Mouse (Mus musculus) stomach, postnatal 0 days (tissue): ENCODE results near the gene Cyth4. TPM values are rescaled to one million over a fixed set of nuclear protein-coding genes. Genes with fewer than 3 reads are reported as not detected.

Experiments used
- ATAC-seq: fragments of 200-750 bp; cut with Nextera tagmentation; 2 replicates; pipeline ENCODE4 v1.8.0; 2017; ENCODE audit not compliant: low FRiP score, low TSS enrichment
- DNase-seq: peaks from one replicate; pipeline ENCODE4 v3.0.0-alpha.2; 2016; ENCODE audit warnings: low spot score
- H3K27ac ChIP-seq: fragments of 300-500 bp; sonication (generic); replicated peaks from 2 replicates; pipeline ENCODE4 v1.5.1; 2014; ENCODE audit warnings: mild to moderate bottlenecking, control low read depth
- H3K27me3 ChIP-seq: fragments of 300-500 bp; sonication (generic); 2 replicates; pipeline ENCODE4 v1.6.1; 2014; ENCODE audit warnings: low read length; ENCODE audit not compliant: control insufficient read depth, insufficient read depth
- H3K36me3 ChIP-seq: fragments of 300-500 bp; sonication (generic); 2 replicates; pipeline ENCODE4 v1.6.1; 2014; ENCODE audit warnings: low read length, mixed read lengths; ENCODE audit not compliant: control insufficient read depth, insufficient read depth
- H3K4me1 ChIP-seq: fragments of 300-500 bp; sonication (generic); replicated peaks from 2 replicates; pipeline ENCODE4 v1.6.1; 2014; ENCODE audit warnings: antibody characterized with exemption; ENCODE audit not compliant: control insufficient read depth, insufficient read depth
- H3K4me2 ChIP-seq: fragments of 300-500 bp; sonication (generic); replicated peaks from 2 replicates; pipeline ENCODE4 v1.6.1; 2014; ENCODE audit warnings: low read depth, mild to moderate bottlenecking, control low read depth, moderate library complexity
- H3K4me3 ChIP-seq: fragments of 300-500 bp; sonication (generic); 2 replicates; pipeline ENCODE4 v1.5.1; 2014; ENCODE audit warnings: low read depth, low read length, control low read depth
- H3K9ac ChIP-seq: fragments of 300-500 bp; sonication (generic); 2 replicates; pipeline ENCODE4 v1.6.1; 2014; ENCODE audit warnings: mild to moderate bottlenecking, low read length, control low read depth, mixed read lengths
- H3K9me3 ChIP-seq: fragments of 300-500 bp; sonication (generic); 2 replicates; pipeline ENCODE4 v1.6.1; 2016; ENCODE audit warnings: low read length; ENCODE audit not compliant: control insufficient read depth
- CTCF ChIP-seq: IDR thresholded peaks from 2 replicates; pipeline ENCODE4 v1.5.1; 2016; ENCODE audit warnings: antibody characterized with exemption, low read depth, mild to moderate bottlenecking, moderate library complexity
- EP300 ChIP-seq: optimal IDR thresholded peaks from 2 replicates; pipeline ENCODE3; 2016; ENCODE audit warnings: antibody characterized with exemption
- WGBS: fragments of 180-500 bp; shearing (Covaris S2); extraction: QIAGEN DNeasy Blood & Tissue Kit; methylation state at CpG from one replicate; pipeline ENCODE4 v1.1.7; 2014; 5-methylcytosine and 5-hydroxymethylcytosine counted together
- polyA plus RNA-seq: library from polyadenylated mRNA; unstranded; fragments of >200 nt; fragmentation: Nextera tagmentation; extraction: Ambion mirVana; gene quantifications from 2 replicates; pipeline ENCODE4 v1.2.1, GENCODE M21; 2015

The Cyth4 gene
- polyA plus RNA-seq, 1 experiment from 2014 or later: 5.8 TPM

DNA sequence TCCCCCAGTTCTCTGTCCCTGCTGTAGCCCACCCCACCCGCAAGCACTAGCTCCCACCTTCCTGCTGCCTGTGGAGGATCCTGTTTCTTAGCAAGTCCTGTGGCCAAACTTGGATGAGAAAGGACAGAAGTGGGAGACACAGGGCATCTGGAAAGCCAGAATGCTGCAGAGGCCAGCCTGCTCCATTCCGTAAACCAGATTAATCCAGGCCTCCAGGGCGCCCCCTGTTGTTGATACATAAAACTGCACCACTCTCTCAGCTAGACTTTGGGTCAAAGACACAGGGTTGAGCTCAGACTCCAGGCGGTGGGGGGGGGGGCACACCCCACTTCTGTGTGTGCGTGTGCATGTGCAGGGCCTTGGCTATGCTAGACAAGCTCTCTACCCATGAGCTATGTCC is 1.4 kb upstream of the Cyth4 start:
- Histone ChIP-seq H3K36me3 (no peaks in the 10 kb centered on the region), H3K27ac (no peak overlapping the region), H3K4me1 (no peaks in the 10 kb centered on the region), H3K4me3 (no peak overlapping the region), H3K9ac (no peak overlapping the region), H3K4me2 (no peak overlapping the region), H3K9me3 (no peaks in the 10 kb centered on the region), H3K27me3 (no peaks in the 10 kb centered on the region)
- DNase-seq: no peak
- WGBS: 68% methylated on average over 5 of the region's 5 CpGs
- no peak for ATAC-seq
- TF ChIP-seq CTCF (peak; percentile 35; the same call in 1 of the 2 replicates), EP300 (no peak)

DNA sequence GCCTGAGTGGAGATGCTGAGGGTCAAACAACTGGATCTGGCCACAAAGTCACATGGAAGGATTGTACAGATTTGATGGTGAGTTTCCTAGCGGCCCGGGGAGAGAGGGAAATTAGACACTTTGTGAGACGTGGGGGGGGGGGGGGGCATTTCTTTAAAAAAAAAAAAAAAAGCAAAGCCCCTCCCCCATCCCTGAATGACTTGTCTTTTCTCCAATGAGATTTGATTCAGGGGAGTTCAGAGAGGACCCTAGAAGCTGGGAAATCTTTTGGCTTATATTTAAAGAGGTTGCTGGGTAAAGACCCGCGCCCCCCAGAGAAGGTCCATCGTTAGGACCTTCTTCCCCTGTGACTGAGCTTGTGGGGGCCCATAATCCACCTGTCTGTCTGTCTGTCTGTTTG is 343 bp upstream of the Cyth4 start:
- no peak overlapping the region for H3K9ac ChIP-seq
- H3K4me2 ChIP-seq: no peak overlapping the region
- no peak overlapping the region for H3K4me3 ChIP-seq
- ATAC-seq (no peak), DNase-seq (no peak)
- H3K4me1 ChIP-seq: no peaks in the 10 kb centered on the region
- H3K9me3 ChIP-seq: no peaks in the 10 kb centered on the region
- no peaks in the 10 kb centered on the region for H3K27me3 ChIP-seq
- no peak overlapping the region for H3K27ac ChIP-seq
- H3K36me3 ChIP-seq: no peaks in the 10 kb centered on the region
- WGBS: 74% methylated on average over 6 of the region's 6 CpGs
- TF ChIP-seq CTCF (no peak), EP300 (no peak)

DNA sequence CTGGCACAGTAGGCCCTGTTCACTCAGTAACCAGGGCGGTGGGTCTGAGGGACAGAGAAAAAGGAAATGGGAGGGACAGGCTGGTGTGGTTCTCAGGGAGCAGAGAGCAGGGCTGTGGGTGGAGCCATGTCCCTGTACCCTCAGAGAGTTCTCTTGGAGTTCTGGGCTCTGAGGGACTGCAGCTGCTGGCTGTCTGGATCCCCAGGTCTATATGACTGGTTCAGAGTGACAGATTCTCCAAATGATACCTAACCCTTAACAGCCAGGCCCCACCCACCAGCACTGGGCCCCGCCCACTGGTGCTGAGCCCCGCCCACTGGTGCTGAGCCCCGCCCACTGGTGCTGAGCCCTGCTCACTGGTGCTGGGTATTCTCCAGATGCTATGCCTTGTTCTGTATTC is 882 bp downstream of the Cyth4 start:
- H3K4me1 ChIP-seq: no peaks in the 10 kb centered on the region
- no peak overlapping the region for H3K4me3 ChIP-seq
- 64% methylated on average over 4 of the region's 4 CpGs for WGBS
- 0 out of 2 replicates have a peak overlapping the region, but pooled peaks have one; percentile 8 for H3K27ac ChIP-seq
- no peaks in the 10 kb centered on the region for H3K9me3 ChIP-seq
- no peaks in the 10 kb centered on the region for H3K36me3 ChIP-seq
- ATAC-seq (no peak), DNase-seq (no peak)
- no peak for TF ChIP-seq CTCF
- no peak for TF ChIP-seq EP300
- no peaks in the 10 kb centered on the region for H3K27me3 ChIP-seq
- H3K4me2 ChIP-seq: no peak overlapping the region
- 0 out of 2 replicates have a peak overlapping the region, but pooled peaks have one; percentile 27 for H3K9ac ChIP-seq

DNA sequence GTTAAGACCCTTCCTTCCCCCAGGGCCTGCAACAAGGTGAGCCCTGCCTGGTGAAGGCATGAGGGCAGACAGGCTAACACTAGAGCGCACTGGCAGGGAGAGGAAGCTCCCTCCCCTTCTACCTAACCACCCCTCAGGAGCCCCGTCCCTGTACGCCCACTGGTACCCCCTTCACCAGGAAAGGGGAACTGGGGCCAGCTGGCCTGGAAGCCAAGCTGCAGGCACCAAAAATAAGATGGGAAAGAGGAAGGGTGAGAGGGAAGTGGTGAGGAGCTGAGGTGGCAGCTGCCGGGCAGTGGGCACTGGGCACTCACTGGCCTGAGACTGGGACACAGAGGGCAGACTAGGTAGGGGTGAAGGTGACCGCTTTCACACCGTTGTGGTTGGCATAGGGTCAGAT is 2.3 kb downstream of the Cyth4 start:
- no peak for DNase-seq

DNA sequence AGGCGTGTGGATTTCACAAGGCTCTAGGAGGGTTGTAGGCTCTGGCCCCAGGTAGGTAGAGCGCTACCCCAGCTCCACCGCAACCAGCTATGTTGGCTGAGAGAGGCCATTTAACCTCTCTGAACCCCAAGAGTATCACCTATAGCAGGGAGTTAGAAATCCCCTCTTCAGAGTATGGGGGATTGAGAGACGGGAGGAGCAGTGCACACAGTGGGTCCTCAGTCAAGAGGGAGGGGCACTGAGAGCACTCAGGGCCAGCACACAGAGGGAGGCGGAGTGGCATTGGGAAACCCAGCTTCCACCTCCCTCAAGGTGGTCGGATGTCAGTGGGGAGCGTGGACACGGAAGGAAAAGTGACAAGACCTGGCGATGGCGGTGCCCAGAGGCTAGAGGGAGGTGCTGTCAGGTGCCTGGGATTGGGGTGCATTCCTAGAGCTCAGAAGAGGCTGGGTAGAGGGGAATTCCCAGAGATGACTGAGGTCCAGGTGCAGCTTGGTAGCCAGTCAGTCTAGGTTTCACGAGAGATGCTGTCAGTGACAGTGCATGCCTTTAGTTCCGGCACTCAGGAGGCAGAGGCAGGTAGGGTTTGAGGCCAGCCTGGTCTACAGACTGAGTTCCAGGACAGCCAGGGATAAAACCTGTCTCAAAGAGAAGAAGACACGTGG is 2.8 kb downstream of the Cyth4 start:
- 77% methylated on average over 13 of the region's 13 CpGs for WGBS

More for the DNA sequence above, 2.3 kb downstream of the Cyth4 start:
- WGBS: 82% methylated on average over 6 of the region's 6 CpGs
- H3K27me3 ChIP-seq: no peaks in the 10 kb centered on the region
- H3K9me3 ChIP-seq: no peaks in the 10 kb centered on the region
- no peaks in the 10 kb centered on the region for H3K4me1 ChIP-seq
- H3K9ac ChIP-seq: no peak overlapping the region
- no peak overlapping the region for H3K4me2 ChIP-seq
- H3K27ac ChIP-seq: no peak overlapping the region
- H3K4me3 ChIP-seq: no peak overlapping the region
- TF ChIP-seq EP300 (no peak), CTCF (no peak)
- H3K36me3 ChIP-seq: no peaks in the 10 kb centered on the region
- ATAC-seq: 0 out of 2 replicates have a peak, but pooled peaks have one; percentile 1

DNA sequence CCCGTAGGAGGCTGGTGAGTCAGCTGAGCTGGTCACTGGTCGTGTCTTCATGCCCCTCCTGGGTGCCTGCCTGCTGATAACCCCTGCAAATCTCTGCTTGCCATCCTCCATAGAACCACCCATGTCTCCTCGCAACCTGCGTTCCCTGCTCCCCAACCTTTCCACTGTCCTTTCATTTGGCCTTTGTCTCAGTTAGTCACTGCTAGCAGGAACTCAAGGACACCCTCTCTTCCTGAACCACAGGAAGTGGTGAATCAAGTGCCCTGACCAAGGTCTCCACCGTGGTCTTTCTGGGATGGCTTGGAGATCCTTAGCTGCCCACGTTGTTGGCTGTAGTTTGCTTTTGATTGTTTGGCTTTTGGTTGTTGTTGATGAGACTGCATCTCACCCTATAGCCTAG is 4.3 kb downstream of the Cyth4 start:
- no peaks in the 10 kb centered on the region for H3K9me3 ChIP-seq
- H3K4me1 ChIP-seq: no peaks in the 10 kb centered on the region
- DNase-seq: no peak
- H3K27ac ChIP-seq: no peak overlapping the region
- no peak overlapping the region for H3K4me2 ChIP-seq
- 72% methylated on average over 6 of the region's 6 CpGs for WGBS
- ATAC-seq: no peak
- no peak overlapping the region for H3K9ac ChIP-seq
- no peaks in the 10 kb centered on the region for H3K27me3 ChIP-seq
- no peak overlapping the region for H3K4me3 ChIP-seq
- no peak for TF ChIP-seq CTCF
- TF ChIP-seq EP300: no peak
- no peaks in the 10 kb centered on the region for H3K36me3 ChIP-seq

More for the DNA sequence above, 2.8 kb downstream of the Cyth4 start:
- no peaks in the 10 kb centered on the region for H3K4me1 ChIP-seq
- no peaks in the 10 kb centered on the region for H3K9me3 ChIP-seq
- TF ChIP-seq EP300: no peak
- TF ChIP-seq CTCF: no peak
- H3K27ac ChIP-seq: no peak overlapping the region
- H3K9ac ChIP-seq: no peak overlapping the region
- ATAC-seq: 0 out of 2 replicates have a peak, but pooled peaks have one; percentile 8
- no peaks in the 10 kb centered on the region for H3K36me3 ChIP-seq
- no peak overlapping the region for H3K4me3 ChIP-seq
- H3K27me3 ChIP-seq: no peaks in the 10 kb centered on the region
- DNase-seq: no peak
- no peak overlapping the region for H3K4me2 ChIP-seq
